Mouse (Mus musculus) left cerebral cortex, adult 2 months (tissue): Measurements from ENCODE around the gene Gdpd4. TPM values are rescaled to one million over a fixed set of nuclear protein-coding genes. Genes with fewer than 3 reads are reported as not detected.

Experiments
- DNase-seq, 2 experiments: peaks; one replicate each; pipeline ENCODE4 v3.0.0; 2021 to 2022; ENCODE audit warnings: low spot score in 2 of 2, mixed read lengths in 1 of 2; ENCODE audit errors: extremely low spot score in 1 of 2
- H3K27ac ChIP-seq: fragments of 200-600 bp; 2 replicates; pipeline ENCODE4 v1.8.1; 2022
- H3K4me3 ChIP-seq: fragments of 200-600 bp; 2 replicates; pipeline ENCODE4 v1.8.1; 2022
- CTCF ChIP-seq: fragments of 200-600 bp; IDR thresholded peaks from 2 replicates; pipeline ENCODE4 v1.8.1; 2022; ENCODE audit warnings: antibody characterized with exemption, mild to moderate bottlenecking, moderate library complexity
- intact Hi-C: fragments of 180-260 bp; cut with DNase I; formaldehyde crosslinking; loops from one replicate; pipeline ENCODE4 v1.15.1; 2025
- long read RNA-seq, 2 experiments: library from polyadenylated mRNA; stranded (forward); transcript quantifications; one replicate each; pipeline ENCODE4 v2.0.0; 2021; ENCODE audit warnings: borderline mapping rate in 2 of 2
- total RNA-seq, 2 experiments: library from RNA; stranded (reverse); gene quantifications; 2 replicates each; pipeline ENCODE4 v1.2.3; 2021

Gene Gdpd4
- not detected for total RNA-seq
- long read RNA-seq, experiment 1 = 0 reads
- long read RNA-seq, experiment 2 = 0 reads

GRCm38 (mm10) chr7:97919742-97920141, at the start of gene Gdpd4:
Gene Gdpd4 (plus strand): TSS chr7:97919955.
- intact Hi-C loops = loop anchor here (5.0 kb wide), 1 partner anchor 43 kb away; no protein-coding TSS in a partner anchor
- DNase-seq = no peak
- TF ChIP-seq CTCF = no peak
- Histone ChIP-seq H3K27ac (no peak within 1 kb of the TSS), H3K4me3 (no peak within 1 kb of the TSS)

- Histone ChIP-seq H3K4me3 (no peak overlapping the region), H3K27ac (no peak overlapping the region)
- TF ChIP-seq CTCF = no peak
- intact Hi-C loops = no loop called here
- DNase-seq = no peak
Observed at GRCm38 (mm10) chr7:97872396-97872795, 47.4 kb upstream of the Gdpd4 start.

- Histone ChIP-seq H3K27ac (no peak overlapping the region), H3K4me3 (no peak overlapping the region)
- TF ChIP-seq CTCF = no peak
- intact Hi-C loops = no loop called here
- DNase-seq = no peak
Observed at GRCm38 (mm10) chr7:97873317-97873716, 46.4 kb upstream of the Gdpd4 start.

- no peak overlapping the region for H3K4me3 ChIP-seq
- H3K27ac ChIP-seq = no peak overlapping the region
- DNase-seq = no peak
- TF ChIP-seq CTCF = no peak
- intact Hi-C loops = no loop called here
Observed at GRCm38 (mm10) chr7:97877846-97878538, 41.8 kb upstream of the Gdpd4 start.

- peak overlapping the region; percentile 59; the same call in 1 of the 2 replicates for H3K27ac ChIP-seq
- H3K4me3 ChIP-seq = no peak overlapping the region
- DNase-seq = no peak
- intact Hi-C loops = loop anchor here (5.0 kb wide), 2 partner anchors 66 to 164 kb away; no protein-coding TSS in a partner anchor
- TF ChIP-seq CTCF = no peak
Observed at GRCm38 (mm10) chr7:97911646-97912045, 8.1 kb upstream of the Gdpd4 start.

GRCm38 (mm10) chr7:97914833-97915516, 4.8 kb upstream of the Gdpd4 start:
- Histone ChIP-seq H3K4me3 (no peak overlapping the region), H3K27ac (no peak overlapping the region)
- no peak for TF ChIP-seq CTCF
- no peak for DNase-seq
- intact Hi-C loops = loop anchor here (5.0 kb wide), 3 partner anchors 47 to 168 kb away; no protein-coding TSS in a partner anchor

- intact Hi-C loops = no loop called here
- Histone ChIP-seq H3K27ac (no peak overlapping the region), H3K4me3 (no peak overlapping the region)
- no peak for DNase-seq
- no peak for TF ChIP-seq CTCF
Observed at GRCm38 (mm10) chr7:97925819-97926218, 6.1 kb downstream of the Gdpd4 start.

GRCm38 (mm10) chr7:97926978-97927377, 7.2 kb downstream of the Gdpd4 start:
- intact Hi-C loops = no loop called here
- no peak for TF ChIP-seq CTCF
- Histone ChIP-seq H3K4me3 (no peak overlapping the region), H3K27ac (no peak overlapping the region)
- DNase-seq = no peak

- intact Hi-C loops = no loop called here
- DNase-seq = no peak
- TF ChIP-seq CTCF = no peak
Observed at GRCm38 (mm10) chr7:97944485-97944884, 24.7 kb downstream of the Gdpd4 start.

GRCm38 (mm10) chr7:97972486-97972885, 52.7 kb downstream of the Gdpd4 start:
- intact Hi-C loops = loop anchor here (10.0 kb wide), 1 partner anchor 398 kb away; the partner anchor contains the start of genes Aamdc and Rsf1
- no peak for DNase-seq
- no peak for TF ChIP-seq CTCF
- Histone ChIP-seq H3K4me3 (no peak overlapping the region), H3K27ac (no peak overlapping the region)

More at GRCm38 (mm10) chr7:97944485-97944884, 24.7 kb downstream of the Gdpd4 start:
- Histone ChIP-seq H3K4me3 (no peak overlapping the region), H3K27ac (no peak overlapping the region)

- TF ChIP-seq CTCF = peak; percentile 98
- H3K27ac ChIP-seq = no peak overlapping the region
- DNase-seq = peak; percentile 55 to 63
- H3K4me3 ChIP-seq = no peak overlapping the region
- intact Hi-C loops = loop anchor here (1.0 to 10.0 kb wide), 5 partner anchors 65 to 550 kb away; partner anchors contain the start of genes Aamdc and Rsf1
Observed at GRCm38 (mm10) chr7:97977463-97977862, 57.7 kb downstream of the Gdpd4 start.
